Mouse (Mus musculus): Measurements from ENCODE around the gene Sirt6. TPM values are rescaled to one million over a fixed set of nuclear protein-coding genes. Genes with fewer than 3 reads are reported as not detected.
A peak's percentile ranks its signal among the peaks of the same experiment; 100 is the strongest.
"Not testable (repeated sequence)": the region's sequence is repeated elsewhere in the genome, so short reads cannot be mapped to it uniquely, and the experiment has no call there.

The Sirt6 gene
- 10 to 100 TPM; 24.8 to 26.7 TPM for total RNA-seq (2021)
- long read RNA-seq, transcript Sirt6-201 (8 exons, 1,891 nt) = major isoform, 8 of 14 reads
- long read RNA-seq, partial matches to known transcripts = 2 of 14 reads
- long read RNA-seq, other reads (novel, unspliced or antisense) = 4 of 14 reads

- peak; percentile 90 to 96 for DNase-seq (ENCODE audit: low spot score in 2 of 2)
Measured at GRCm38 (mm10) chr10:81626994-81627835, at the start of gene Sirt6. Gene Sirt6 (minus strand): TSS chr10:81627797.

DNA sequence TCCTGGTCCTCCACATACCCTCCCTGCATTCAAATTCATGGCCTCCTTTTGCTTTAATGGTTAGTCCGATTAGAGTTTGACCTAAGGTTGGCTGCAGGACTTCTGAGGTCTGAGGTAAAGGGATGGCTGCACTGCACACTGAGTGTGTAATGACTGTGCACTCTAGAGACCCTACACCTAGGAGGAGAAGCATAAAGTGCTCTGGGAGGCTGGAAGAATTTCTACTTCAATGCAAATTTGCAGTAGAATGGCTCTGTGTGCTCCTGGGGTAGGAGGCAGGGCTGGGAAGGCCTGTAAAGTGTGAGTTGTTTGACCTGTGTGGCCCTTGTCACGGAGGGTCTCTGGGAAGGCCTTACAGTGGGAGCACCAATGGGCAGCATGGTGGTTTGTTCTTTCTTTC is 28.6 kb upstream of the Sirt6 start:
- no peak for DNase-seq (ENCODE audit: low spot score in 2 of 2)

- peak in 1 of 2 experiments; percentile 0 for DNase-seq (ENCODE audit: low spot score in 2 of 2)
Measured at GRCm38 (mm10) chr10:81655178-81655577, 27.6 kb upstream of the Sirt6 start.

DNA sequence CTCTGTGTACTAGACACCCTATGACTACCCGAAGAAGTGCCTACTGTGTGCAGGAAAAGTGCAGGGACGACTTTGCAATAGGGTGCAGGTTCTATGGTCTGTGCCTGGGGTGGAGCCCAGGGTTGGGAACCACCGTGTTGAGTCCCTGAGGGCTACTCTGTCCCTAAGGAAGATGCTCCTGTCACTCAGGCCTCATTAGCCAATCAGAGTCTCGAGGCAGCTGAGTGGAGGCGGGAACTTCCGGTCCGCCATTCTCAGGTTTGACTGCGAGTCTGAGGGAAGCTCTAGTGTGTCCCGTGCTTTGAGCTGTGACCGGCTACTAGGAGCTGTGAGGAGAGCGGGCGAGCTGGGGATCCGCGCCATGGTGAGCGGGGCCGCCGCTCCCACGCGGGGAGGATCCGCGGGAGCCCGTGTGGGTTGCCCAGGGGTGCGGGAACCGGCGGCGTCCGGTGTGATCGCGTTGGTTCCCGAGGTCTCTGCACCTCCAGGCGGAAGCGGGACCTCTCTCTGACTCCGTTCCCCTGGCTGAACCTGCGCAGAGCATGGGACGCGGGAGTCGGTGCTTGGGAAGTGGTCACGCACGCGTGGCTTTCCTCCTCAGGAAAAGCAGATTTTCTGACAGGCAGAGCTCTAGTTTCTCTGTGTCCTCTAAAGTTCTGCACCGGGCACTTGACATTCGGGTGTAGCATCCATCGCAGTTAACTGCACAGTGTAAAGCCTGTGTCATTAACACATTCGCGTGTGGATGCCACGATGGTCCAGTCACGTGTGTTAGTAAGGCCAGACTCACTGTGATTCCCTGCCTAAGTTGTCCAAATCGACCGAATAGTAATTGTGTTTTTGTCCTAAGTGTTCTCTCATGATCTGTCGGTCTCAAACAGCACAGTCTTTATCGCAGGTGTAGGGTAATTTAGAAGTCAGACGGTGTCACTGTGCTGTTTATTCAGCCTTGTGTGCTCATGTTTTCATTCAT is 21.5 kb upstream of the Sirt6 start, which contains the start of gene Gm10778:
Gm10778 (plus strand) TSS at position 257 of the 973 bp plus-strand sequence.
- peak; percentile 82 to 94 for DNase-seq (ENCODE audit: low spot score in 2 of 2)

- DNase-seq (ENCODE audit: low spot score in 2 of 2) = no peak
Measured at GRCm38 (mm10) chr10:81646015-81646555, 18.5 kb upstream of the Sirt6 start.

GRCm38 (mm10) chr10:81645391-81645790 is 17.8 kb upstream of the Sirt6 start:
- no peak for DNase-seq (ENCODE audit: low spot score in 2 of 2)

GRCm38 (mm10) chr10:81644716-81645115 is 17.1 kb upstream of the Sirt6 start:
- DNase-seq (ENCODE audit: low spot score in 2 of 2) = no peak

- no peak for DNase-seq (ENCODE audit: low spot score in 2 of 2)
Measured at GRCm38 (mm10) chr10:81644162-81644561, 16.6 kb upstream of the Sirt6 start.

DNA sequence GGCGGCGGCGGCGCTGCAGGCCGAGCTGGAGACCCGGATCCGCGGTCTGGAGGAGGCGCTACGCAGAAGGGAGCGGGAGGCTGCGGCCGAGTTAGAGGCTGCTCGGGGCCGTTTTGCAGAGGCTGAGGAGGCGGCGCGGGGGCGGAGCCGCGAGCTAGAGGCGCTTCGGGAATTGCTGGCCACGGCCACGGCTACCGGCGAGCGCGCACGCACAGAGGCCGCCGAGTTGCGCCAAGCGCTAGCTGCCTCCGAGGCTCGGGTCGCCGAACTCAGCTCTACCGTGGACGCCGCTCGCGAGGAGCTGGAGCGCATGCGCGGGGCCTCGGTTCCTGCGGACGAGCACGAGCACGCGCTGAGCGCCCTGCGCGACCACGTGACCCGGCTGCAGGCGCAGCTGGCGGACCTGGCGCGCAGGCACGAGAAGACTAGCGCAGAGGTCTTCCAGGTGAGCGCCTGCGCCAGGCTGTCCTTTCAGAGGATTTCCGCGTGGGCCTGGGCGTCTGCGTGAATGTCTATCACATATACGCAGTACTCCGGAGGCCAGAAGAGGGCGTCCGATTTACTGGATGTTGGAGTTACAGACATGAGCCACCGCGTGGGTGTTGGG is 16.0 kb upstream of the Sirt6 start:
- peak; percentile 94 to 96 for DNase-seq (ENCODE audit: low spot score in 2 of 2)

- no peak for DNase-seq (ENCODE audit: low spot score in 2 of 2)
Measured at GRCm38 (mm10) chr10:81642648-81643448, 15.3 kb upstream of the Sirt6 start.

DNA sequence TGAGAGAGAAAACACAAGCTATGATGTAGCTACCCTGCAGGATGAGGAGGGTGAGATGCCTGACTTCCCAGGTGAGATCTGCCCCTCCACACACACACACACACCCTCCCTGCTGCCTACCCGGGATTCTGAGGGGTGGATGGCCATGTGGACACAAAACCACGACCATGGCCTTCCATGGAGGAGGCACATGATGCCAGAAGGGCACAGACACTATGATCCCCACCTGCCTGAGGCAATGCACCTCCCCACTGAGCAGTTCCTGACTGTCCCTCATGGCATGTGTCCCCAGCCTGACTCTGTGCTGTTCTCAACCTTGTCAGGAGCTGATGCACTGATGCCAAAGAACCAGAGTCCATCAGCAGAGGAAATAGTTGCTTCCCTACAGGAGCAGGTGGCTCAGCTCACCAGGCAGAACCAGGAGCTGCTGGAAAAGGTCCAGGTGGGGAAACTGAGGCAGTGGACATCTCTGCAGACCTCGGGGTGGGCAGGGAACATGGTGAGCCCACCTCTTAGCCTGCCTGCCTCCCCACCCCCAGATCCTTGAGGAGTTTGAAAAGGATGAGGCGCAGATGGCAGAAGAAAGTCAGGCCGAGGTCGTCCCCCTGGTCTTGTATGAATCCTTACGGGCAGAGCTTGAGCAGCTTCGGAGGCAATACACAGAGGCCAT is 14.5 kb upstream of the Sirt6 start:
- DNase-seq (ENCODE audit: low spot score in 2 of 2) = no peak

DNA sequence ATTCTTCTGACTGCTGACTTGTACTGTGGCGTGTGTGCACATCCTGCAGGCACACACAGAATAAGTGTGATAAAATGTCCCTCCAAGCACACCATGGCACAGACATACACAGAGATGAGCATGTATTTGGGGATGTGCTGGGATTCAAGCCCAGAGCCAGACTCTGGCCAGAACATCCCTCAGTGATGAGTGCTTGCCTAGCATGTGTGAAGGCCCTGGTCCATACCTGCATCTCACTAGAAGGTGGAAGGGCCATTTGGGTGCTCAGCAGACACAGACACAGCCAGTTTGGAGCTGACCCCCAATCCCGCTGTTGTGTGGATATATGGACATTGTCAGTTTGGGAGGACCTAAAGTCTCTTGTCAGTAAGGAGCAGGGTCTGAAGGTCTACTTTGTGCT is 14.0 kb upstream of the Sirt6 start:
- no peak for DNase-seq (ENCODE audit: low spot score in 2 of 2)

- not testable (repeated sequence) for DNase-seq (ENCODE audit: low spot score in 2 of 2)
Measured at GRCm38 (mm10) chr10:81640825-81641224, 13.2 kb upstream of the Sirt6 start.

- DNase-seq (ENCODE audit: low spot score in 2 of 2) = no peak
Measured at GRCm38 (mm10) chr10:81638101-81638500, 10.5 kb upstream of the Sirt6 start.

- no peak for DNase-seq (ENCODE audit: low spot score in 2 of 2)
Measured at GRCm38 (mm10) chr10:81636338-81636737, 8.7 kb upstream of the Sirt6 start.

DNA sequence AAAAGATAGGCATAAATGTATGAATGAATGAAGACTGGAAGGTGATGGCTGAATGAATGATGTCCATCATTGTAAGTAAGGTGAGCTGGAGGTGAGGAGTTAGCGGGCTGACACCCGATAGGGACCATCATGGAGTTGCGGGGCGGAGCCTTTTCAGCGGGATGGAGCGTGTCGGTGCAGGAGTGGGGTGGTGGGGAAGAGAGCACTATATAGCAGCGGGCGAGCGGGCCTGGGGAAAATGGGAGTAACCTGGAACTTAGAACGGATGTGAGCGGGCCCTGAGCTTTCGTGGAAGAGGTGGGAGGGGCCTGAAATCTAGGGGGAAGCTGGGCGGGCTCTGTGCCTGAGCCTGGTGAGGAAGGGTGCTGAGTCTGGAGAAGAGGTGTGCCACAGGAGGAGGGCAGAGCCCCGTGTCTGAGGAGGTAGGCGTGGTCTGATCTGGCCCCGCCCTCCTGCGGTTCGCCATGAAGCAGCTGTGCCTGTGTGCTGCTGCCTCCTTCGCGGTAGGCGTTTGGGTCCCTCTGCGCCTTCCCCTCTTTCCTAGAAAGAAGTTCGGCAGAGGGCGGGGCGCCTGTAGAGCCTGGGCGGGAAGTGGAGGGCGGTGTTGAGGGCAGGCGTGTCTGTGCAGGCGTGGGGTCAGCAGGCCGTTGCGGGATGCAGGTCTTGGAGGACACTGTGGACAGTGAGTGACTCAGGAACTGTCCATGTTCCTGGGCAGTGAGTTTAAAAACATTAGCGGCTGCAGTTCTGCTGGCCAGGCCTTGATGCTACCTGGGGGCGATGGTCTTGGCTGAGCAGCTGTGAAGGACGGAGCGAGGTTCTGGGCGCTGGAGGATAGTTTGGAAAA is 5.9 kb upstream of the Sirt6 start:
- DNase-seq (ENCODE audit: low spot score in 2 of 2) = peak; percentile 67 to 82

GRCm38 (mm10) chr10:81628390-81628789 is 793 bp upstream of the Sirt6 start, which contains the start of gene Ankrd24:
Gene Ankrd24 (plus strand): TSS chr10:81628540.
- DNase-seq (ENCODE audit: low spot score in 2 of 2) = no peak

- no peak for DNase-seq (ENCODE audit: low spot score in 2 of 2)
Measured at GRCm38 (mm10) chr10:81627836-81628220, 231 bp upstream of the Sirt6 start.

All from layer of hippocampus, adult 18-20 months (tissue).